Mouse (Mus musculus) kidney, postnatal 36 days (tissue): ENCODE data around the gene Kif15.
A peak's percentile ranks its signal among the peaks of the same experiment; 100 is the strongest.

Experiments used
- DNase-seq, 2 experiments: peaks; one replicate each; pipeline ENCODE4 v3.0.0; 2021 to 2022; ENCODE audit warnings: mixed read lengths in 2 of 2

Gene Kif15

DNA sequence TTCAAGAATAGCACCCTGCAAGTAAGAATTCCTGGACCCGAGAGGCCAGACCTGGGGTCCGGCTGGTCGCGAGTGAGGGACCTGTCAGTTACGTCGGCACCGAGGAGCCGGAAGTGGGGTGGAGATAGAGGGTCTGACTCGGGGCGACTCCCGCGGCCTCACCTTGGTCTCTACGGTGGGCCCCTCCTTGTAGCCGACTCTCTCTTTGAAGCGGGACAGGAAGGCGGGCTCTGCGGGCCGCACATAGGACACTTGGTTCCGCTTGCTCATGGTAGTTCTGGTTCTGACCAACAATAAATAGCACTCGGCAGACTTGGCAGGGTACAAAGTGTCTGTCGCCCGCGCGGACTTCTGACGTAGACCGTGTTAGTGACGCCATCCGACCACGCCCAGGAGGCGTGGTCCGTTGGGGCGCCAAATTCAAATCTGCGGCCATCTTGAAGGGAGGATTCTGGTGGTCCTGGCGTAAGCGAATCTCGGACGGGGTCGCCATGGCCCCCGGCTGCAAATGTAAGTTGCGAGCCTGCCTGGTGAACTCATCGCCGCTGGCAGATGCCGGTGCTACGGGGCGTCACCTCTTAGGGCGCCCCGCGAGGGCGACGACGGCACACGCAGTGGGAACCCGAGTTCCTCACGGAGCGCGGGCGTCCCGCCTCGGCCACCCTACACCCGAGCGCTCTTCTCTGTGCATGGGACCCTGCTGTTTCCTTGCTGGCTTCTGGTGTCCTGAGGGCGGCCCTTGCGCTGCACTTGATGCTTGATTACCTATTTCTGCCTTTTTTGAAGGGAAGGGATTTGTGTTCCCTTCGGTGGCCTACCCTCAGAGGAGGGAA lies at the start of gene Kif15, which contains the start of gene 1110059G10Rik:
Gene Kif15, plus strand, starts transcription at position 404 of the 833 bp plus-strand sequence.
Gene 1110059G10Rik, minus strand, starts transcription at position 358 of the 833 bp plus-strand sequence.
- DNase-seq: peak; percentile 90 to 94

DNA sequence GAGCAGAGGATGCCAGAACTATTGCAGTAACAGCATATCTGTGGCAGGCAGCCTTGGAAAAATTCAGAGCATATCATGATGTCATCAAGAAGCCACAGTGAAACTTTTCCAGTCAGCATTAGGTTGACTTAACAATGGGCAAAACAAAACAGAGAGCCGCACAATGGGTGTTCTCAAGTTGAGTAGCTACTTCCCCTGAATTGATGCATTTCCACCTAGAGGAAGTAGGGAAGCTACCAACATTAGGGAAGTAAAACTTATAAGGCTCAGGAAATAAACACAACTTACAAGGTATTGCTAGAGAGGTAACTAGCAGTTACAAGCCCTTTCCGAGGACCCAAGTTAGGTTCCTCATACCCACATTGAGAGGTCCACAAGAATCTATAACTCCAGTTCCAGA lies 49.8 kb upstream of the Kif15 start:
- no peak for DNase-seq

DNA sequence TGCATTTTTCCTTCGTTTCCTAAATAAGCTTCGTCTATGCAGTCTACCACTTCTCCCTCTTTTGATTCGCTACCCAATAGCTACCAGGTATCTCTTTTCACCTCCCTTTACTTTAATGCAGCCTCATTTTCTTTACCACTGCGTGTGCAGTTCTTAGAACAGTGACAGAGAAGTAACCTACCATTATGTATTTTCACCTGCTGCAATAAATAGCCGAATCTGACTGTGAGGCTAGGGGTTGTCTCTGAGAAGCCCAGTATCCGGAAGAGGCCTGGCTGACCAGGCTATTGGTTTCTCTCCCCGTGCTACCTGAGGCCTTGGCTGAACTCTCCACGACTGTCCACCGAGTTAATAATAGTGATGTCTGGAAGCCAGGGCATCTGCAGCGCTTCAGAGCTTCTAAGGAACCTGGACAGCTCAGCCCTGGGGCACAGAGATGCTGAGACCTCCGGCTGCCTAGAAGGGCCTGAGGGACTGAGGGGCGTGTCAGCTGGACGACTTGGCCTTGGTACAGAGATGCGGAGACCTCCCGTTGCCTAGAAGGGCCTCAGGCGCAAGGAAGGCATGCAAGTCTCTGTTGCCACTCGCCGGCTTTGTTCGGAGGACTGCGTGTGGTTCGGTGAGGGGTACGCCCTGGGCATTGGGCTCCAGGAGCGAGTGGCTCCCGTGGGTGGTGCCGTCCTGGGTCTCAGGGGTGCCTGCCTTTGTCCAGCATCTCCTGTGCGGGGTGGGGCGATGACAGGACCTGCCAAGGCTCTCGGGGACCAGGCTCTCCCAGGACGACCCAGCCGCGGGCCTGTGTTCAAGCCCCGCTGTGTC lies 47.9 kb upstream of the Kif15 start:
- peak; percentile 39 to 63 for DNase-seq

DNA sequence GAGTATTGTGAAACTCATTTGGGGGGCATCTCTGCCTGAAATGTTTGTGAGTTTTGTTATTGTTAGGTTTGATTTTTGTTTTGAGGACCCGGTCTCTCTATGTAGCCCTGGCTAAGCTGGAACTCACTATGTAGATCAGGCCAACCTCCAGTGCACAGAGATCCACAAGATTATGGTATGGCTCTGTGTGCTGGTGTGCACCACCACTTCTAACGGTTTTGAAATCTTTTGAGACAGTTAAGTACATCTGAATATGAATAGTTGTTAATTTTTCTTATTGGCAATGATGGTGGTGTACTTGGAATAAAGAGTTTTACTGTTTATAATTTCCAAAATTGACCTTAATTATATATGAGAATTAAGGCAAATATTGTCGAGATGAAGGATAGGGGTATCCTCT lies 28.4 kb upstream of the Kif15 start:
- no peak for DNase-seq

DNA sequence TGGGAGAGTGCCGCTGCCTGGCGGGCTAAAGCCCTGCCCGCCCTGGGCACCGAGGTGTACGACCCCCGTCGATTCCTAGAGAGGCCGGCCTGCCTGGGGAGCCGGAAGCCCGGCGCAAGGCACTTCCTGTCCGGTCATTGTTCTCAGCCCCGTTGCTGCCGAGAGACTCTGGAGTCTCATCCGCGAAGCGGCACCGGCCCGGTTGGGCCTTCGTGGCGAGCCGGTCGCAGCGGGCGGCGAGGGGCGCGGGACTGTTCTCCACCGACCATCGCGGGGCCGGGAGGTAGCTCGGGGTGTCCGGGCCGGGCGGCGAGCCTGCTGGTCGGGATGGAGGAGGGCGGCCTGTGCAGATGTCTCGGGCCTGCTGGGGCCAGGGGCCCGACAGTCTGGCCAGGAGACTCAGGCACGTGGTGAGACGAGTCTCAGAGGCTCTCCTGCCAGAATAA lies 27.9 kb upstream of the Kif15 start, which contains the start of gene Zfp105:
Gene Zfp105, plus strand, starts transcription at position 137 of the 446 bp plus-strand sequence.
- DNase-seq: peak; percentile 64 to 73

DNA sequence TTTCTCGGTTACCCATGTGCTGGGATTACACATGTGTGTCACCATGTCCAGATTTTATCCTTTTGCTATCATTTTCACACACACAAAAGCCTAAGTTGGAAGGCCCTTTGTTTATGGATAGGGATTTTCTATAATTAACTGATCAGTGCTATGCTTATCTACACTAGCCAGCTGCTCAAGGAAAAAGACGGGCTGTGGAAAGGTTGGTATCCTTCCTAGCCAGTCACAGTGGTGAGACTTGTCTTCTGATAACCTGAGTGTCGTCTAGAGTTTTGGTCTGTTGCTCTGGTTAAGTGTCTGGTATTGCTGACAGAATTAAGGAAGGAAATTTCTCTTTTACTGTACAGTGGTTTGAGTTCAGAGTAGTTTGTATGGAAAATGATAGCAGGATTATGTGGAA lies 21.9 kb upstream of the Kif15 start:
- DNase-seq: no peak

DNA sequence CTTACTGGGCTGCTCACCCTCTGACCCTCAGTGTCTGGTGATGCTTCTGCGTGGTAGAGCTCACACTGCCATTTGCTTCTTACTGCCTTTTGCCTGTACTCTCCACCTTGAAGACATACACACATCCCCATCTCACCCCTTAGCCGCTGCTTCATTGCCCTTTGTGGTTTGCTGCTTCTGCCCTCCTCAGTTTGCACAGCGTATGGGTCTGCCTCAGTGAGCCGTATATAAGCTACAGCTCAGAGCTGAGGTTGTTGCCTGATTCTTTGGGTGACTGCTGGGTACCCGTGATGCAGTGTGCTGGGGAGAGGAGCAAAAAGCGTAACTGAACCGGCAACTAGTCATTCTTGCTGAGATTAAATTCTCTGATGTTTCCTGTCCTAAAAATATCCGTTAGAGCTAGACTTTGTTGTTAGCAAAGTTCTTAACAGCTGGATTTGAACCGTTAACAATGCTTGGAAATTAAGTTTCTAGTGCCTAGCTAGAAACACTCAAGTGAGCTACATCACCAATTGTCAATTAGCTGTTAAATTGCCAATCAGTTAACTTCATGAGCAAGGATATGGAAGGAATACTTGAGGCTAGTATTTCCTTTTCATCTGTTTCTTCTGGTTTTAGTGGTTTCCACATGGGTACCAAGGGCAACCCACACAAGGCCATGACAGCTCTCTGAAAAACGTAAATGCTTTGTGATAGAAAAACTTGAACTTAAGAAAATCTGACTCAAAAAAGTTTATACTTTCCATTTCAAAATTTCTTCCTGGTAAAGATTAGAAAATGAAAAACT lies 47.8 kb downstream of the Kif15 start:
- no peak for DNase-seq

DNA sequence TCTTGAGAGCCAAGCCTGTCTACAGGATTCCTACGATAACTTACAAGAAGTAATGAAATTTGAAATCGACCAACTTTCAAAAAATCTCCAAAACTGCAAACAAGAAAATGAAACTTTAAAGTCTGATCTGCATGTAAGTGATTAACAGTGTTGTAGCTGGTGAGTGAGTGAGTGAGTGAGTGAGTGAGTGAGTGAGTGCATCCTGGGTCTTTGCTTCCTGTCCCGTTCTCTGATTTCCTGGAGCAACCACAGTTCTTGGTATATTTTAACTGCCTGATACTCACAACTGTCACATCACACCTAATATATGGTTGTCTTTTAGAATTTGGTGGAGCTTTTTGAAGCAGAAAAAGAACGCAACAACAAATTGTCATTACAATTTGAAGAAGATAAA lies 48.3 kb downstream of the Kif15 start:
- DNase-seq: no peak

DNA sequence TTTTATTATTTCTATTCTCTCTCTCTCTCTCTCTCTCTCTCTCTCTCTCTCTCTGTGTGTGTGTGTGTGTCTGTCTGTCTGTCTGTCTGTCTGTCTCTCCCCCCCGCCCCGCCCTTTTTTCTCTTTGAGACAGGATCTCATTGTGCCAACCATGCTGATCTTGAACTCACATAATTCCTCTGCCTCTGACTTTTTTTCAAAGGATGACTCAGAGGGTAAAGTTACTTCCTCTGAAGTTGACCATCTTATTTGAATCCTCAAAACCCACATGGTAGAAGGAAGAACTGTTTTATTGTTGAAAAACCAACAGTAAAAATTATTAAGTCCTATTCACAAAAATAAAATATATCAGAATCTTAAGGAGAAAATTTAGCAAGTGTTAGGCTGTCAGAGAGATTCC lies 53.9 kb downstream of the Kif15 start:
- no peak for DNase-seq

DNA sequence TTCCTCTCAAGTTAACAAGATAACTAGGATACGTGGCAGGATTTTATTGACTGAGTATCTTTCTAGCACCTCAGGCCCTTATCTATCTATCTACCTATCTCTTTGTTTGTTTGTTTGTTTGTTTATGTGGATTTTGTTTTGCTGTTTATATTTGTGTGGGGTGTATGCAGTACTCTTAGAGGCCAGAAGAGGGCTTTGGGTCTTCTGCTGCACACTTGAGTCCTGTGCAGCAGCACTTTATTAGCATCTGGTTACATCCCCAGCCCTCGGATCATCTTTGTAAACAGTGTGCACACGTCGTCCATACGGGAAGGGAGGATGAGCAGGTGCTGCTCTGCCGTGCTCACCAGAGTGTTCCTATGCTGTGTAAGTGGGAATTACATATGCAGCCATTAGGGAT lies 55.2 kb downstream of the Kif15 start:
- DNase-seq: peak; percentile 6 to 23

DNA sequence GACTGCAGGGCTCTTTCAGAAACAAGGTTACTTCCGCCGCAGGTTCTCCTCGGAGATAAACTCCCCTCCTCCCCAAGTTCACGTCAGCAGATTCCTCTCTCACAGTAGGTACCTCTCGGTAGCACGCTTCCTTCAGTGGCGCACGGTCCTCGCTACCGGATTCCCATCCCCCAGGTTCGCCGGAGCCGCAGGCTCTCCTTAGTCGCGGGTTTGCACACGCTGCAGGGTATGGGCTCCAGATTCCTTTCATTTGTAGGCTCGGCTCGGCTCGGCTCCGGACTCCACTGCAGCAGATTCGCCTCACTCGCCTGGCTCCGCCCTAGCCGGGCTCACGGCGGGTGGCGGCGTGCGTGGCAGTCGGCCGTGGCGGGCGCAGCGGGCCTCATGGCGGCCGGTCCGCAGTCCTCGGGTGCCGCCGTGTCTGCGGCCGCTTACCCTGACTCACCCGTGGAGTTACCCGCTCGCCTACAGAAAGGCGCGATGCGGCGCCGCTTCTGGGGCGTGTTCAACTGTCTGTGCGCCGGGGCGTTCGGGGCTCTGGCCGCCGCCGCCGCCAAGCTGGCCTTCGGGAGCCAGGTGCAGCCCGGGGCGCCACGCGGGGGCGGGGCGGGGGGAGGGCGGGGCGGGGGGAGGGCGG lies 70.3 kb downstream of the Kif15 start, which contains the start of gene Tmem42:
Gene Tmem42, plus strand, starts transcription at position 332 of the 637 bp plus-strand sequence.
- peak; percentile 88 to 92 for DNase-seq

DNA sequence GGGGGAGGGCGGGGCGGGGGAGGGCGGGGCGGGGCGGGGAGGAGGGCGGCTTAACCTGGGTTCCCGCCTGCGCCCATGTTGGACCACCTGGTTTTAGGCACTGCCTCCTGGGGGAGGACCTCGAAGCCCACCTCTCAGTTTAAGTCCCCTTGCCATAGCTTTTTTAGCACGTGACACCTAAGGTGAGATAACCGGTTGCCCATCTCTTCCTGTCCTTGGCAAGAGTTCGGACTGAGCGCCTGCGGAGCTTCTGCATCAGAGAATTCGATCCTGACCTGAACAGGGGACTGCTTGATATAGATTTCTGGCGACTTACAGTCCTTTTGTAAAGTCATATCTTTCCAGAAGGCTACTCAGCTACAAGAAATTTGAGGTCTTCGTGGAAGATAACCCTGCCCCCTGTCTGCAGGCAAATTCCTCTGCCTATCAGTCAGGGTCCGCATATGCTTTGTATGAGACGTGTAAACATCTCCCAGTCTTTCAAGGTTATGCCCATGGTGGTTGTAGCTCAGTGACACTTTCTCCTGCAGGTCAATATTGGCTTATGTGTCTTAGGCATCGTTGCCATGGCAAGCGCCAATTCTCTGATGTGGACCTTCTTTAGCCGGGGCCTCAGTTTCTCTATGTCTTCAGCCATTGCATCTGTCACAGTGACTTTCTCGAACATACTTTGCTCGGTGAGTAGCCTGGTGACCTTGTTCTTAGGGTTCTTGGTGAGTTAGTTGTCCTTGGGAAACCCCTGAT lies 71.0 kb downstream of the Kif15 start:
- DNase-seq: no peak

DNA sequence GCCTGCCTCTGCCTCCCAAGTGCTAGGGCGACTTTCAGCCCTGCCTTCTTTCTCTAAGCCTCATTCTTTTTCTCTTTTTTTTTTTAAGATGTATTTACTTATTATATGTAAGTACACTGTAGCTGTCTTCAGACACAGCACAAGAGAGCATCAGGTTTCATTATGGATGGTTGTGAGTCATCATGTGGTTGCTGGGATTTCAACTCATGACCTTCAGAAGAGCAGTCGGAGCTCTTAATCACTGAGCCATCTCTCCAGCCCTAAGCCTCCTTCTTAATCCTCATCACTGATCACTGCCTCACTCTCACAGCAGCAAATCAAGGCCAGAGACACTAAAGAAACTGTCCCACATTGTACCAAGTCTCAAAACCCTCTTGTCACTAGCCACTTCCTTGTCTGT lies 73.4 kb downstream of the Kif15 start:
- no peak for DNase-seq

DNA sequence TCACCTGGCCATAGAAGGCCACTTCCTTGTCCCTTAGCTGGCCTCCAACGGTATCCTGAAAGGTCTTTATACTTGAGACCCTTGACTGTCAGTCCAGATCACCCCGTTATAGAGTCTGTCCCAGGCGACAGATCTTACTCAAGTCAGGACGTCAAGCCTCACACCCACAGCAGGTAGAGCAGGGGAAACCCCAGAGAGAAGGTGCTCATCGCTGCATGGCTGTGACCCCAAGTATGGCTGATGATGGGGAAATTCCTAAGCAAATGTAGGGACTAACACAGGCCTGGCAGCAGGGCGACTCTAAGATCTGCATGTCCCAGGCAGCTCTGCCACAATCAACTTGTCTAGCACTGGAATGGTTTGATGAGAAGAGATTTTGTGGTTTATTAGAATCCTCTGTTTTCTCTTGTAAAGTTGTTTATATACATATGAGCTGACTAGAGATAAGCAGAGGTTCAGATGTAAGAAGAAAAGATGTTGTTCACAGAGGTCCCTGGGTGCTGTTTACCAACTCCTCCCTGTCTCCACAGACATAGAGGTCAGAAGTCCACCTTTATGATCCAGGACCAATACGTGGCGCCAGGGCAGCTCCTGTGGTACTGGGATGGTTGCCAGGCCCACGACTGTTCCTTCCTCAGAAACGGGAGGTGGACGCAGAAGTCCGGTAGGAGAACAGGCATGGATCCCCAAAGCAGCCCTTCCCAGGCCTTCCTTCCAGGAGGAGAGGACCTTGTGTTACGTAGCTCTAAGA lies 80.8 kb downstream of the Kif15 start:
- DNase-seq: no peak

DNA sequence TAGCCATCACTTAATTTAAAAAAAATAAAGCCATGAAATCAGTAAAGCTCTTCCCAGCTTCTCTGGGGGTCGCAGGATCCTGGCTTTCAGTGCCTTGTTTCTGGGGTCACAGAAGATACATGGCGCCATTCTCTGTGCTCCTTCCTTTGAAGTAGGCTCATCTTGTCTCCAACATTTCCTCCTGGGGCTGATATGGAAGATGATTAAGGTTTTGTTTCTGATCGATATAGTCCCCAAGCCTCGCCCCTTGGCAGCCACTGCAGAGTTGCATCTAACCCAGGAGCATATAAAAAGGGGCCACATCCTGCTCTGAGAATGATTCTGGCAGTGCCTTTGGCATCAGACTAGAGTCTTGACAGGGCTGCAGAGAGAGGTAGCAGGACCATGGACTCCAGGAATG lies 83.6 kb downstream of the Kif15 start, which contains the start of gene Tgm4:
Gene Tgm4, plus strand, starts transcription at position 301 of the 400 bp plus-strand sequence.
- no peak for DNase-seq

DNA sequence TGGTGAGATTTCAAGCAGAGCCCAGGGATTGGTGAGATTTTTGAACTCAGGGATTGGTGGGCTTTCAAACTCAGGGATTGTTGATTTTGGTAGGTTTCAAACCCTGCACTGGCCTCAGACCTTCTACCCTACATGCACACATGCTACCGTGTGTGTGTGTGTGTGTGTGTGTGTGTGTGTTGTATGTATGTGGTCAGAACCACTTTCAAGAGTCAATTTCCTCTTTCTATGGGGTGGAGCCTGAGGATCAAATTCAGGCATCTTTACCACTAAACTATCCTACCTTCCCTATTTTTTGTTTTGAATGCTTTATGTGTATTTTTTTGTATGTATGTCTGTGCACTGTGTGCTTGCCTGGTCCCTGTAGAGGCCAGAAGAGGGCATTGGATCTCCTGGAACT lies 96.8 kb downstream of the Kif15 start:
- no peak for DNase-seq

DNA sequence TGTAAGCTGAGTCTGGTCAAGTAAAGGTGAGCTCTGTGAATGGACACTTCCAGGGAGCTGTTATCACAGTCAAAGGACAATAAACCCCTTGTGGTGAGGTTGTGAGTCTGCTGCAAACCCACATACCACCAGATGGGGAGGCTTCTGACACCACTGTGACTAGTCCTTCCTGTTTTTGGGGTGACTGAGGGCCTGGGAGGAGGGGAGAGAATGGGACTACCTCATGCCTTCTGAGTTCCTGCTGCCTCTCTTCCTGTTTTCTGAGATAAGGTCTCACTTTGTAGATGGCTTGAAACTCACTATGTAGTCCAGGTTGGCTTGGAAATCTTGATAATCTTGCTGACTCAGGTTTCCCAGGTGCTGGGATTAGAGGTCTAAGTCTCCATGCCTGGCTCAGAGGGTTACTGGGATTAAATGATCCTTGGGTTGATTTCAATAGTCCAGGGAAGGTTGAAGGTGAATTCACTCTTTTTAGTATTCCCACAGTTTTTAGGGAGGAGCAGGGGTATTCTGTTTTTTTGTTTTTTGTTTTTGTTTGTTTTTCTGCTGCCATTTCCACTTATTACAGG lies 108.0 kb downstream of the Kif15 start:
- no peak for DNase-seq

DNA sequence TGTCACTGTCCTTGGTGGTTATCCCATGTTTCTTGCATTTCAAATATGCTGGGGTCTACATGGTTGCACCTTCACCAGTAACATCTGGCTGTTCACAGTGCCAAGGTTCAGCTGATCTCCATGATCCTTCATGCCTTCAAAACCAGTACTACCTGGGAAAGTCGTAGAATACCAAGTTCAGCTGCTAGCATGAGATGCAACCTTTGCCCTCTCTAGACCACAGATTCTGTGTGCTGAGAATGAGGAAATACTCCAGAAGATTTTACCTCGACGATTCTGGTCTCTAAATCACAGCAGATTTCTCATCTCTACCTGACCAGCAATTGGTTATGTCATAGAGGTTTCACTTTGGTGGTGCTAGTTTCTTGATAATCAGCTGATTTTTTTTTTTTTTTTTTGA lies 109.3 kb downstream of the Kif15 start:
- no peak for DNase-seq
